Mouse (Mus musculus): Measurements from ENCODE around the gene Usp7. TPM values are rescaled to one million over a fixed set of nuclear protein-coding genes. Genes with fewer than 3 reads are reported as not detected.

Gene Usp7
- 34.9 and 40.2 TPM in 2 replicates for polyA plus RNA-seq (2014; fragmentation: Nextera tagmentation; extraction: Ambion mirVana)

GRCm38 (mm10) chr16:8791949-8792557, at the start of gene Usp7:
TSS of gene Usp7 (minus strand) at chr16:8792308.
- WGBS, result 92% methylated on average over 20 of the region's 20 CpGs
- DNase-seq (ENCODE audit: low spot score), result no peak

GRCm38 (mm10) chr16:8840557-8840956, 48.4 kb upstream of the Usp7 start:
- Histone ChIP-seq H3K27me3 (ENCODE audit: control insufficient read depth, insufficient read depth, low read length) (no peaks in the 10 kb centered on the region), H3K27ac (replicated peaks; ENCODE audit: low read depth, low read length) (no peak overlapping the region), H3K4me3 (ENCODE audit: low read depth, low read length) (no peak overlapping the region), H3K9me3 (replicated peaks; ENCODE audit: control insufficient read depth, low read length) (no peaks in the 10 kb centered on the region), H3K4me2 (ENCODE audit: low read depth, low read length) (no peak overlapping the region), H3K9ac (replicated peaks; ENCODE audit: low read length) (no peak overlapping the region), H3K36me3 (replicated peaks; ENCODE audit: control insufficient read depth, insufficient read depth, low read depth, low read length) (no peaks in the 10 kb centered on the region; the same call in 1 of the 2 replicates), H3K4me1 (ENCODE audit: control insufficient read depth, insufficient read depth, low read length) (no peaks in the 10 kb centered on the region)
- ATAC-seq (replicated peaks; ENCODE audit: insufficient number of reproducible peaks, low FRiP score, low TSS enrichment, low read depth), result no peak
- 96% methylated on average over 3 of the region's 3 CpGs for WGBS
- DNase-seq (ENCODE audit: low spot score), result no peak

More at GRCm38 (mm10) chr16:8791949-8792557, at the start of gene Usp7:
- H3K4me1 ChIP-seq (ENCODE audit: control insufficient read depth, insufficient read depth, low read length), result no peaks in the 10 kb centered on the region
- H3K9me3 ChIP-seq (replicated peaks; ENCODE audit: control insufficient read depth, low read length), result no peaks in the 10 kb centered on the region
- no peak within 1 kb of the TSS for H3K27ac ChIP-seq (replicated peaks; ENCODE audit: low read depth, low read length)
- H3K9ac ChIP-seq (replicated peaks; ENCODE audit: low read length), result no peak within 1 kb of the TSS
- no peaks in the 10 kb centered on the region for H3K27me3 ChIP-seq (ENCODE audit: control insufficient read depth, insufficient read depth, low read length)
- H3K36me3 ChIP-seq (replicated peaks; ENCODE audit: control insufficient read depth, insufficient read depth, low read depth, low read length), result no peaks in the 10 kb centered on the region
- no peak within 1 kb of the TSS for H3K4me3 ChIP-seq (ENCODE audit: low read depth, low read length)
- no peak for ATAC-seq (replicated peaks; ENCODE audit: insufficient number of reproducible peaks, low FRiP score, low TSS enrichment, low read depth)
- H3K4me2 ChIP-seq (ENCODE audit: low read depth, low read length), result no peak within 1 kb of the TSS

DNA sequence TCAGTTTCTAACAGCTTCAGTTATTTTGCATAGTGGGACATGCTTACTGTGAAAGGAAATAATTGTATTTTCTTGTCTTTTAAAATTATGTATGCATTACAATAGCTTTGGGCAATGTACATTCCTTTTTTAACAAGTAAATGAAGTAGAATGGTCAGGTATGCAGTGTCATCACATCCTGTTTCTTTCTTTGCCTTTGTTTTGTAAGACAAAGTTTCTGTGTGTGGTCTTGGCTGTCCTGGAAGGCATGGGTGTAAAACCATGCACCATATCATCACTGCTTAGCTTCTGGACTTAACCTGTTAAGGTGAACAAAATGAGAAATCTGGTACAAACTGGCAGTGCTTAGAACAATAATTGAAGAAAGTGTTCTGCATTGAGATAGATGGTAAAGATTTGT, 46.8 kb upstream of the Usp7 start:
- no peaks in the 10 kb centered on the region; the same call in 1 of the 2 replicates for H3K36me3 ChIP-seq (replicated peaks; ENCODE audit: control insufficient read depth, insufficient read depth, low read depth, low read length)

GRCm38 (mm10) chr16:8837595-8837994, 45.5 kb upstream of the Usp7 start:
- WGBS, result 93% methylated on average over 1 of the region's 1 CpGs
- H3K4me3 ChIP-seq (ENCODE audit: low read depth, low read length), result no peak overlapping the region
- no peaks in the 10 kb centered on the region for H3K9me3 ChIP-seq (replicated peaks; ENCODE audit: control insufficient read depth, low read length)
- no peak overlapping the region for H3K27ac ChIP-seq (replicated peaks; ENCODE audit: low read depth, low read length)
- H3K27me3 ChIP-seq (ENCODE audit: control insufficient read depth, insufficient read depth, low read length), result no peaks in the 10 kb centered on the region
- H3K4me2 ChIP-seq (ENCODE audit: low read depth, low read length), result no peak overlapping the region
- H3K36me3 ChIP-seq (replicated peaks; ENCODE audit: control insufficient read depth, insufficient read depth, low read depth, low read length), result no peaks in the 10 kb centered on the region; the same call in 1 of the 2 replicates
- ATAC-seq (replicated peaks; ENCODE audit: insufficient number of reproducible peaks, low FRiP score, low TSS enrichment, low read depth), result no peak
- H3K9ac ChIP-seq (replicated peaks; ENCODE audit: low read length), result no peak overlapping the region
- no peak for DNase-seq (ENCODE audit: low spot score)
- no peaks in the 10 kb centered on the region for H3K4me1 ChIP-seq (ENCODE audit: control insufficient read depth, insufficient read depth, low read length)

More for the DNA sequence above, 46.8 kb upstream of the Usp7 start:
- H3K4me2 ChIP-seq (ENCODE audit: low read depth, low read length), result no peak overlapping the region
- H3K9me3 ChIP-seq (replicated peaks; ENCODE audit: control insufficient read depth, low read length), result no peaks in the 10 kb centered on the region
- H3K4me3 ChIP-seq (ENCODE audit: low read depth, low read length), result no peak overlapping the region
- no peaks in the 10 kb centered on the region for H3K27me3 ChIP-seq (ENCODE audit: control insufficient read depth, insufficient read depth, low read length)
- H3K9ac ChIP-seq (replicated peaks; ENCODE audit: low read length), result no peak overlapping the region
- DNase-seq (ENCODE audit: low spot score), result no peak
- H3K27ac ChIP-seq (replicated peaks; ENCODE audit: low read depth, low read length), result no peak overlapping the region
- H3K4me1 ChIP-seq (ENCODE audit: control insufficient read depth, insufficient read depth, low read length), result no peaks in the 10 kb centered on the region
- no peak for ATAC-seq (replicated peaks; ENCODE audit: insufficient number of reproducible peaks, low FRiP score, low TSS enrichment, low read depth)

DNA sequence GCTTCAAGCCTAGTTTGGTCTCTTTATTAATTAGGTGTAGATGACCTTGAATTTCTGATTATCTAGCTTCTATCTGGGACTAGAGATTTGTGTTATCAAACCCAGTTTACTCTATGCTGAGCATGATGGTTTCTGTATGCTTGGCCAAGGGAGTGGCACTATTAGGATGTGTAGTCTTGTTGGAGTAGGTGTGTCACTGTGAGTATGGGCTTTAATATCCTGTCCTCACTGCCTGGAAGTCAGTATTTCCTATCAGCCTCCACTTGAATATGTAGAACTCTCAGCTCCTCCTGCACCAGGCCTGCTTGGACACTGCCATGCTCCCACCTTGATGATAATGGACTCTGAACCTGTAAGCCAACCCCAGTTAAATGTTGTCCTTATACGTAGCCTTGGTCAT, 44.8 kb upstream of the Usp7 start:
- no peak for ATAC-seq (replicated peaks; ENCODE audit: insufficient number of reproducible peaks, low FRiP score, low TSS enrichment, low read depth)
- Histone ChIP-seq H3K9ac (replicated peaks; ENCODE audit: low read length) (no peak overlapping the region), H3K36me3 (replicated peaks; ENCODE audit: control insufficient read depth, insufficient read depth, low read depth, low read length) (no peaks in the 10 kb centered on the region; the same call in 1 of the 2 replicates), H3K27ac (replicated peaks; ENCODE audit: low read depth, low read length) (no peak overlapping the region), H3K4me1 (ENCODE audit: control insufficient read depth, insufficient read depth, low read length) (no peaks in the 10 kb centered on the region), H3K4me2 (ENCODE audit: low read depth, low read length) (no peak overlapping the region), H3K4me3 (ENCODE audit: low read depth, low read length) (no peak overlapping the region), H3K27me3 (ENCODE audit: control insufficient read depth, insufficient read depth, low read length) (no peaks in the 10 kb centered on the region), H3K9me3 (replicated peaks; ENCODE audit: control insufficient read depth, low read length) (no peaks in the 10 kb centered on the region)
- DNase-seq (ENCODE audit: low spot score), result no peak
- WGBS, result 97% methylated on average over 1 of the region's 1 CpGs

- H3K27ac ChIP-seq (replicated peaks; ENCODE audit: low read depth, low read length), result no peak overlapping the region
- H3K27me3 ChIP-seq (ENCODE audit: control insufficient read depth, insufficient read depth, low read length), result no peaks in the 10 kb centered on the region
- peak overlapping the region; percentile 99 for H3K4me3 ChIP-seq (ENCODE audit: low read depth, low read length)
- WGBS, result 2% methylated on average over 12 of the region's 12 CpGs
- DNase-seq (ENCODE audit: low spot score) (no peak), ATAC-seq (replicated peaks; ENCODE audit: insufficient number of reproducible peaks, low FRiP score, low TSS enrichment, low read depth) (no peak)
- no peaks in the 10 kb centered on the region for H3K36me3 ChIP-seq (replicated peaks; ENCODE audit: control insufficient read depth, insufficient read depth, low read depth, low read length)
- H3K9ac ChIP-seq (replicated peaks; ENCODE audit: low read length), result peak overlapping the region; percentile 99
- H3K9me3 ChIP-seq (replicated peaks; ENCODE audit: control insufficient read depth, low read length), result no peaks in the 10 kb centered on the region
- no peaks in the 10 kb centered on the region for H3K4me1 ChIP-seq (ENCODE audit: control insufficient read depth, insufficient read depth, low read length)
- peak overlapping the region; percentile 75 for H3K4me2 ChIP-seq (ENCODE audit: low read depth, low read length)
These were observed 39.1 kb upstream of the Usp7 start for GRCm38 (mm10) chr16:8831241-8831640.

DNA sequence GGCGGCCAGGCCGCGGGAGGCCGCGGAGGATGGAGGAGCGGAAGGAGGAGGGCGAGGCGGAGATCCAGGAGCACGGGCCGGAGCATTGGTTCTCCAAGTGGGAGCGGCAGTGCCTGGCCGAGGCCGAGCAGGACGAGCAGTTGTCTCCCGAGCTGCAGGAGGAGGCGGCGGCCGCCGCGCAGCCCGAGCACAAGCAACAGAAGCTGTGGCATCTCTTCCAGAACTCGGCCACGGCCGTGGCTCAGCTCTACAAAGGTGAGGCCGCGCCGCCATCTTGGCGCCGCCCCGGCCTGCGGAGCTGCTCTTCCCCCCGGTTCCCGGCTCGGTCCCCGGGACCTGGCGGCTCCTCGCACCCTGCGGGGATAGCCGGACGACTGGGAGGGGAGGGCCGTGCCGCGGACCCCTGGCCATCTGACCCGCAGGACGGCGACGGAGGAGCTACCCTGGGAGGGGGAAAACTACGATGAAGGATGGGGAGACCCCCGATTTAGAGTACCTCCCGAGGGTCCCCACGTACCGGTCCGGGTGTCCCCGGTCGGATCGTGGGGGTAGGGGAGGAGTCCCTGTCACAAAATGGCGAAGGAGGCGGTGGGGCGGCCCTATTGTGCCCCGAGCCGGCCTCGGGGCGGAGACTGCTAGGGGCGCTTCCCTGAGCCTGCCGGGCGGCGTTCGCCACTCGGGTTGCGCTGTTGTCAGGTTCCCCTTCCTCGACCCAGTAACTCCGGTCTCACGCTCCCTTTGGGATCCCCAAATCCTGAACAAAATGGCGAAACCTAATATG, 38.5 kb upstream of the Usp7 start:
- WGBS, result 0% methylated on average over 70 of the region's 74 CpGs
- peak; percentile 5 for ATAC-seq (replicated peaks; ENCODE audit: insufficient number of reproducible peaks, low FRiP score, low TSS enrichment, low read depth)
- no peaks in the 10 kb centered on the region for H3K9me3 ChIP-seq (replicated peaks; ENCODE audit: control insufficient read depth, low read length)

More for the DNA sequence above, 38.5 kb upstream of the Usp7 start:
- Histone ChIP-seq H3K36me3 (replicated peaks; ENCODE audit: control insufficient read depth, insufficient read depth, low read depth, low read length) (no peaks in the 10 kb centered on the region), H3K4me2 (ENCODE audit: low read depth, low read length) (peak overlapping the region; percentile 75), H3K9ac (replicated peaks; ENCODE audit: low read length) (peak overlapping the region; percentile 99), H3K27ac (replicated peaks; ENCODE audit: low read depth, low read length) (peak overlapping the region; percentile 93), H3K4me3 (ENCODE audit: low read depth, low read length) (peak overlapping the region; percentile 99), H3K27me3 (ENCODE audit: control insufficient read depth, insufficient read depth, low read length) (no peaks in the 10 kb centered on the region), H3K4me1 (ENCODE audit: control insufficient read depth, insufficient read depth, low read length) (no peaks in the 10 kb centered on the region)
- peak; percentile 60 for DNase-seq (ENCODE audit: low spot score)

Measured in embryonic facial prominence, embryonic 11.5 days (tissue).